Mouse (Mus musculus) T-cell, adult 66 days (primary cell): Measurements from ENCODE around the gene Pirt. TPM values are rescaled to one million over a fixed set of nuclear protein-coding genes. Genes with fewer than 3 reads are reported as not detected.

ENCODE experiments used
- total RNA-seq, 2 experiments: library from RNA; stranded (reverse); gene quantifications; 3 replicates in 1 of 2; 4 replicates in 1 of 2; pipeline ENCODE4 v1.2.4; 2023

Pirt gene
- not detected for total RNA-seq

GRCm38 (mm10) chr11:66911811-66912210 lies at the start of gene Pirt:
Gene Pirt (plus strand): TSS chr11:66911981.

GRCm38 (mm10) chr11:66956303-66956702 lies 44.5 kb downstream of the Pirt start, which contains the start of gene Tmem238l:
Gene Tmem238l (plus strand): TSS chr11:66956638.

Other genes starting within 250 kb of the Pirt start
- gene Tmem238l, start 44.7 kb downstream of the Pirt start, total RNA-seq: not detected
- gene Tmem220, start 113.2 kb downstream of the Pirt start, total RNA-seq: under 1 TPM in 1 of 2 experiments, not detected in 1; 0.79 TPM
- gene Adprm, start 140.6 kb downstream of the Pirt start, total RNA-seq: 10 to 100 TPM; 49.5 to 51.2 TPM
- gene Sco1, start 140.7 kb downstream of the Pirt start, total RNA-seq: 10 to 100 TPM; 14.6 to 16.0 TPM
- under 1 TPM in 1 of 2 experiments, not detected in 1; 0.12 TPM for gene Myh3, start 166.3 kb downstream of the Pirt start, total RNA-seq